Mouse (Mus musculus) intestine, embryonic 16.5 days (tissue): ENCODE results near the gene Mdk. TPM values are rescaled to one million over a fixed set of nuclear protein-coding genes. Genes with fewer than 3 reads are reported as not detected.

Experiments used
- ATAC-seq: fragments of 200-750 bp; cut with Nextera tagmentation; 2 replicates; pipeline ENCODE4 v1.8.0; 2017; ENCODE audit warnings: moderate TSS enrichment, moderate library complexity
- H3K27ac ChIP-seq: fragments of 300-500 bp; sonication (generic); 2 replicates; pipeline ENCODE4 v1.5.1; 2014; ENCODE audit warnings: mild to moderate bottlenecking, low read length
- H3K27me3 ChIP-seq: fragments of 300-500 bp; sonication (generic); replicated peaks from 2 replicates; pipeline ENCODE4 v1.6.1; 2014; ENCODE audit warnings: low read length, control low read depth, mixed read lengths; ENCODE audit not compliant: control insufficient read depth, insufficient read depth
- H3K36me3 ChIP-seq: fragments of 300-500 bp; sonication (generic); 2 replicates; pipeline ENCODE4 v1.6.1; 2014; ENCODE audit warnings: low read length, control low read depth; ENCODE audit not compliant: control insufficient read depth, insufficient read depth
- H3K4me1 ChIP-seq: fragments of 300-500 bp; sonication (generic); 2 replicates; pipeline ENCODE4 v1.6.1; 2014; ENCODE audit warnings: low read length, control low read depth, mixed read lengths; ENCODE audit not compliant: control insufficient read depth, insufficient read depth
- H3K4me2 ChIP-seq: fragments of 300-500 bp; sonication (generic); 2 replicates; pipeline ENCODE4 v1.6.1; 2014; ENCODE audit warnings: low read depth, low read length, control low read depth
- H3K4me3 ChIP-seq: fragments of 300-500 bp; sonication (generic); 2 replicates; pipeline ENCODE4 v1.5.1; 2014; ENCODE audit warnings: mild to moderate bottlenecking, low read length
- H3K9ac ChIP-seq: fragments of 300-500 bp; sonication (generic); 2 replicates; pipeline ENCODE4 v1.6.1; 2014; ENCODE audit warnings: low read depth, low read length
- H3K9me3 ChIP-seq: fragments of 300-500 bp; sonication (generic); 2 replicates; pipeline ENCODE4 v1.6.1; 2016; ENCODE audit warnings: low read length, control low read depth; ENCODE audit not compliant: control insufficient read depth
- WGBS: fragments of 180-500 bp; shearing (Covaris S2); extraction: QIAGEN DNeasy Blood & Tissue Kit; methylation state at CpG from one replicate; pipeline ENCODE4 v1.1.7; 2014; 5-methylcytosine and 5-hydroxymethylcytosine counted together
- microRNA-seq: library from miRNA; unstranded; fragments of <30 nt; microRNA quantifications from one replicate; pipeline ENCODE4, GENCODE M21; 2016
- polyA plus RNA-seq: library from polyadenylated mRNA; unstranded; fragments of >200 nt; fragmentation: Nextera tagmentation; extraction: Ambion mirVana; gene quantifications from 2 replicates; pipeline ENCODE4 v1.2.1, GENCODE M21; 2015

Gene Mdk
- polyA plus RNA-seq, 1 experiment from 2014 or later: 437 TPM

DNA sequence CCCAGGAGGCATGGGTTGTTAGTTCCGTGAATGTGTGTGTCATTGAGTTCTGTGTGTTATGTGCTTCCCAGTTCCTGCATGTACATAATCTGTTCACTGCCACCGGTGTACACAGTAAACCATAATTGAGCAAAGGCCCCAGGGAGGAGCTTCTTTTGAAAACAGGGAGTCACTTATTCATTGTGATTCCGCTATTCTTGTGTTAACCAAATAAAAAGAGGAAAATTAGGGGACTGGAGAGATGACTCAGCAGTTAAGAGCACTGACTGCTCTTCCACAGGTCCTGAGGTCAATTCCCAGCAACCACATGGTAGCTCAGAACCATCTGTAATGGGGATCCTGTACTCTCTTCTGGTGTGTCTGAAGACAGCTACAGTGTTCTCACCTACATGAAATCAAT is 37.4 kb downstream of the Mdk start:
- WGBS: 89% methylated on average over 3 of the region's 3 CpGs
- no peak overlapping the region for H3K4me2 ChIP-seq
- ATAC-seq: no peak
- no peak overlapping the region for H3K9ac ChIP-seq
- no peak overlapping the region for H3K4me3 ChIP-seq
- H3K36me3 ChIP-seq: 0 out of 2 replicates have a peak, but pooled peaks cover 2% of the 10 kb centered on the region
- no peaks in the 10 kb centered on the region for H3K27me3 ChIP-seq
- H3K4me1 ChIP-seq: no peaks in the 10 kb centered on the region; the same call in 1 of the 2 replicates
- H3K27ac ChIP-seq: no peak overlapping the region
- H3K9me3 ChIP-seq: no peaks in the 10 kb centered on the region

DNA sequence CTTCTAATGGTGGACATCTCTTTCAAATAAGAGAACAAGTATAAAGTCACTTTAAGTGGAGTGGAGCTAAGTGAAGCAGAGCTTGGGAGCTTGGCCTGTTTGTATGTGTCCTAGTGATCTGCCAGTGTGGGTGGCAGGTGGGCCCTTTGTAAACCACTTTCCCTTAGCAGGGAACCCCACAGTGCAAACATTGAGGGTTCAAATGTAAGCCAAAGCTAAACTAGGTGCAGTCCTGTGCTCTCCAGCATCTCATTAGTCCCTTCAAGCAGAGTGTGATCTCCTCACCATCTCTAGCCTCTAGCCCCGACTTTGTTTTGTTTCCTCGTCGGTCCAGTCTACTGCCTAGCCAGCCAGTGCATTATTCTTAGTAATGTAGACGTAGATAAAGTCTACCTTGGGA is 47.5 kb downstream of the Mdk start:
- ATAC-seq: no peak
- WGBS: 76% methylated on average over 4 of the region's 4 CpGs
- Histone ChIP-seq H3K9me3 (no peaks in the 10 kb centered on the region), H3K4me3 (no peak overlapping the region), H3K4me2 (no peak overlapping the region), H3K27me3 (no peaks in the 10 kb centered on the region), H3K4me1 (no peaks in the 10 kb centered on the region), H3K36me3 (no peaks in the 10 kb centered on the region), H3K27ac (no peak overlapping the region), H3K9ac (no peak overlapping the region)

DNA sequence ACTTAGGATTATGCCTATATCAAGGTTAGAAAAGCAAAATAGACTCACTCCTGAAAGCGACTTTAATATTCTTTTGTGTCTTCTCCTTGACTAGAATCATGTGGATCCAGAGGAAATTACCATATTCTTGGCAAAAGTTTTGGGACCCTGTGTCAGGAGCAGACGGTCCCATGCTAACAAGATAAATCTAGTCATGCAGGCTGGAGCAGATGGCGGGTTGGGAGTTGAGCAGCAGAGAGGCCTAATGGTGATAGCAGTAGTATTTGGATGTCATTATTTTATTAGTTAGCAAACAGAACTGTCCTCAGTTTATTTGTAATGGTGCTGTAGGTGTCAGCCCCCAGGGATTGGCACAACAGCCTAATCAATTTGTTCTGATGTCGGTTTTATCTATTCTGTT is 48.1 kb downstream of the Mdk start:
- Histone ChIP-seq H3K4me2 (no peak overlapping the region), H3K9me3 (no peaks in the 10 kb centered on the region), H3K9ac (no peak overlapping the region), H3K27ac (no peak overlapping the region), H3K27me3 (no peaks in the 10 kb centered on the region), H3K36me3 (no peaks in the 10 kb centered on the region), H3K4me3 (no peak overlapping the region), H3K4me1 (no peaks in the 10 kb centered on the region)
- ATAC-seq: no peak
- 68% methylated on average over 4 of the region's 4 CpGs for WGBS

Small RNA genes lying within 50 kb of the gene (microRNA-seq; reads per million reads assigned to microRNA genes)
- gene Mir6999: not detected

Other genes starting within 250 kb of the Mdk start
- 22.9 and 25.8 TPM in 2 replicates for gene Atg13, start 221.7 kb downstream of the Mdk start, polyA plus RNA-seq
- 14.8 and 17.1 TPM in 2 replicates for gene Harbi1, start 221.4 kb downstream of the Mdk start, polyA plus RNA-seq
- 11.8 and 12.8 TPM in 2 replicates for gene Ambra1, start 202.2 kb downstream of the Mdk start, polyA plus RNA-seq
- 0.23 and 0.33 TPM in 2 replicates for gene Chrm4, start 5.0 kb downstream of the Mdk start, polyA plus RNA-seq
- 0.28 and 0.55 TPM in 2 replicates for gene Gm9821, start 13.4 kb upstream of the Mdk start, polyA plus RNA-seq
- 46.4 and 66.7 TPM in 2 replicates for gene Dgkz, start 43.6 kb upstream of the Mdk start, polyA plus RNA-seq
- 16.6 and 17.6 TPM in 2 replicates for gene Creb3l1, start 92.2 kb upstream of the Mdk start, polyA plus RNA-seq
- gene Phf21a, start 160.8 kb upstream of the Mdk start, polyA plus RNA-seq: 14.9 and 17.9 TPM in 2 replicates